16 mouse cellular contexts compared by ENCODE assay signal in genomic region chr4:142953724-142954123, GRCm38 (mm10).
DNase-seq lines count a peak whose midpoint lies in the region; ATAC-seq lines count a peak whose summit lies in the region.
"Had no signal": no experiment of that assay in that cellular context is flagged by ENCODE, and none has a peak within 500 bp of the region (broad histone marks: within the 10 kb centered on the region; RNA-seq: fewer than 3 reads in every experiment).

No protein-coding gene starts in this region.

- H3K4me2 ChIP-seq in forebrain, embryonic 14.5 days (ENCODE audit: low read length) = no peak overlapping the region
- no peak overlapping the region for H3K4me2 ChIP-seq in kidney, embryonic 15.5 days
- H3K4me2 ChIP-seq: embryonic facial prominence, embryonic 12.5 days; liver, embryonic 13.5 days; neural tube, embryonic 12.5 days; stomach, embryonic 15.5 days had no signal

- 0 out of 2 replicates have a peak overlapping the region, but pooled peaks have one; percentile 25 for H3K9ac ChIP-seq in forebrain, embryonic 14.5 days (ENCODE audit: low read length)
- no peak overlapping the region for H3K9ac ChIP-seq in kidney, embryonic 15.5 days
- H3K9ac ChIP-seq: embryonic facial prominence, embryonic 12.5 days; liver, embryonic 13.5 days; neural tube, embryonic 12.5 days; stomach, embryonic 15.5 days had no signal

- H3K36me3 ChIP-seq in forebrain, embryonic 14.5 days (ENCODE audit: control insufficient read depth, insufficient read depth, low read length) = no peaks in the 10 kb centered on the region
- H3K36me3 ChIP-seq in kidney, embryonic 15.5 days = no peaks in the 10 kb centered on the region
- H3K36me3 ChIP-seq: embryonic facial prominence, embryonic 12.5 days; liver, embryonic 13.5 days; neural tube, embryonic 12.5 days; stomach, embryonic 15.5 days had no signal

- DNase-seq in right cerebral cortex, postnatal 10 days (ENCODE audit: low spot score in 2 of 2) = peak; percentile 49 to 73
- DNase-seq in right cerebral cortex, postnatal 14 days = no peak
- DNase-seq in forebrain, embryonic 14.5 days (ENCODE audit: low spot score) = peak; percentile 79
- DNase-seq in mesoderm, embryonic 11.5 days (ENCODE audit: low read depth, low spot score) = peak; percentile 21
- DNase-seq in telencephalon, adult 2 months (ENCODE audit: low read depth, low spot score) = peak; percentile 27
- DNase-seq in gastrocnemius, adult 18-20 months (ENCODE audit: low spot score) = no peak
- no peak for DNase-seq in layer of hippocampus, adult 9-10 months (ENCODE audit: low spot score)
- DNase-seq: heart, postnatal 4 days; liver, embryonic 13.5 days; lung, postnatal 36 days had no signal

- ATAC-seq in forebrain, embryonic 14.5 days = peak; percentile 47; the same call in 1 of the 2 replicates
- no peak for ATAC-seq in kidney, embryonic 15.5 days (replicated peaks; ENCODE audit: low FRiP score)

- H3K27me3 ChIP-seq in forebrain, embryonic 14.5 days (replicated peaks; ENCODE audit: control insufficient read depth, insufficient read depth, low read length) = no peaks in the 10 kb centered on the region
- no peaks in the 10 kb centered on the region for H3K27me3 ChIP-seq in kidney, embryonic 15.5 days
- H3K27me3 ChIP-seq: liver, embryonic 13.5 days; neural tube, embryonic 12.5 days; stomach, embryonic 15.5 days had no signal

- WGBS in forebrain, embryonic 14.5 days = 4% methylated on average over 9 of the region's 9 CpGs
- WGBS in kidney, embryonic 15.5 days = 79% methylated on average over 9 of the region's 9 CpGs

- peak overlapping the region; percentile 54; the same call in 1 of the 2 replicates for H3K27ac ChIP-seq in forebrain, embryonic 14.5 days (ENCODE audit: low read depth, low read length)
- H3K27ac ChIP-seq in kidney, embryonic 15.5 days = no peak overlapping the region
- H3K27ac ChIP-seq: embryonic facial prominence, embryonic 12.5 days; kidney, postnatal 0 days; left cerebral cortex, adult 2 months; liver, embryonic 13.5 days; neural tube, embryonic 12.5 days; stomach, embryonic 15.5 days had no signal

- peaks cover 14% of the 10 kb centered on the region for H3K4me1 ChIP-seq in forebrain, embryonic 14.5 days (ENCODE audit: control insufficient read depth, insufficient read depth, low read length)
- H3K4me1 ChIP-seq in kidney, embryonic 15.5 days = no peaks in the 10 kb centered on the region
- H3K4me1 ChIP-seq: embryonic facial prominence, embryonic 12.5 days; liver, embryonic 13.5 days; stomach, embryonic 15.5 days had no signal

- H3K4me3 ChIP-seq in forebrain, embryonic 14.5 days (ENCODE audit: low read depth, low read length) = no peak overlapping the region
- no peak overlapping the region for H3K4me3 ChIP-seq in kidney, embryonic 15.5 days (replicated peaks)
- H3K4me3 ChIP-seq: embryonic facial prominence, embryonic 12.5 days; left cerebral cortex, adult 2 months; liver, embryonic 13.5 days; neural tube, embryonic 12.5 days; stomach, embryonic 15.5 days had no signal

- H3K9me3 ChIP-seq in forebrain, embryonic 14.5 days (replicated peaks; ENCODE audit: control insufficient read depth, low read length) = no peaks in the 10 kb centered on the region
- H3K9me3 ChIP-seq in kidney, embryonic 15.5 days (replicated peaks) = no peaks in the 10 kb centered on the region
- H3K9me3 ChIP-seq: embryonic facial prominence, embryonic 12.5 days; neural tube, embryonic 12.5 days; stomach, embryonic 15.5 days had no signal

Comparison
In these comparisons a context has a peak if more than half of its experiments do, and no peak if none do; other contexts are left out.
1. DNase-seq: peak in right cerebral cortex, postnatal 10 days (2 of 2), forebrain, embryonic 14.5 days (single experiment), mesoderm, embryonic 11.5 days (single experiment) and telencephalon, adult 2 months (single experiment); none in right cerebral cortex, postnatal 14 days (single experiment), gastrocnemius, adult 18-20 months (single experiment) and layer of hippocampus, adult 9-10 months (single experiment).